Mouse (Mus musculus) adipocyte (in vitro differentiated cells): ENCODE measurements around the gene Snapin.

ENCODE experiments used
- DNase-seq: peaks from one replicate; pipeline ENCODE4 v3.0.0-alpha.2; 2016; ENCODE audit warnings: low spot score

Snapin gene

DNA sequence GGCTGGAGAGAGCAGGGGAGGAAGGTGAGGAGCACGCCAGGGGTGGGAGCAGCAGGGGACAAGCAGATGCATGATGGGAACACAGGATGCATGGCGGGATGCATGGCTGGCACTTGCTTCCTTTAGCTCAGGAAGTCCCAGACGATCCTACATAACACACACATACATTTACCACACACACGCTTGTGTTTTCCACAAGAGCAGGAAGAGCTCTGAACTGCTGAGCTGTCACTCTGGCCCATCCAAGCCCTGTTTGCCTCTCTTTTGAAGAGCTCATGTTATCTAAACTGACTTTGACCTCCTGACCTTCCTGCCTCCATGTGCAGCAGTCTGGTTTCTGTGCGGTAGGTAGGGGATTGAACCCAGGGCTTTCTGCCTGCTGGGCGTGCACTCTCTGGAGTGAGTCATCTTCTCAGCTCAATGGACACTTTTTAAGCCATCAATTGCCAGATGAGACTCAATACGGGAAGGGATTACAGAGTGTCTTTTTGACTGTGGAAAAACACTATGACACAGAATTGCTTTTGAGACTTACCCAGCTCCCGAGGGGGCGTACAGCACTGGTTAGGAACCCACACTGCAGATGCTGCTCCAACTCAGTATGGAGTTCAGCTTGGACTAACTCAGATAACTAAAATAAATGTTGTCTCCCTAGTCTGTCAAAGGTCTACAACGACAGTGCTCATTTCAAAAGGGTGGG is 39.3 kb downstream of the Snapin start:
- DNase-seq: peak; percentile 43

DNA sequence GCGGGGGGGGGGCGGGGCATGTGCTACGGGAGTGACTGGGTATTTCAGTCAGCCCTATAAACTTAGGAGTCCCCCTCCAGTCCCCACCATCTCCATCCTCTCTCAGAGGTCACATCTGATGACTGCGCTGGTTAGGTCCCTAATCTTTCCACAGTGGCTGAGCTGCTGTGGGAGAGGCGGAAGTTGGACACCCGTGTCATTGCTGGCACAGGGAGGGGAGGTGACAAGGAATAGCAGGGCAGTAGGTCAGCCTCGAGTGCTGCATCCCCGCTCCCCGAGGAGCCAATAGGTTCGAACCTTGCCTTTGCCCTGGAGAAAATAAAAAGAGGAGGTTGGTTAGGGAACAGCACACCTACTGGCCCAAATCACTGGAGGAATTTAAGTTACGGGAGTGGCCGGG is 40.0 kb downstream of the Snapin start:
- no peak for DNase-seq

DNA sequence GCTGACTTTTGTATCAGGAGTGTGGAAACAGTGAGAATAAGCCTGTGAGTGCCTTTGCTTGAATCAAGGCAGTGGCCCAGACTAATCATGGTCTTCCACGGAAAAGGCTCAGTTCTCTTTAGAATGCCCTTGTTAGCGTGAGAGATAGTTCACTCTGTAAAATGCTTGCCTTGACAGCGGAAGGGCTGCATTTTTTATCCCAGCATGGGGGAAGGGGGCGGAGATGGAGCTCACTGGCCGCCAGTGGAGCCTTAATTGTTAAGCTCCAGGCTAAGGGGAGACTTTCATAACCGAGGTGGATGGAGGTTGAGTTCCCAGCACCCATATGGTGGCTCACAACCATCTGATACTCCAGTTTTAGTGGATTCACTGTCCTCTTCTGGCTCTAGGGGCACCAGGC is 42.2 kb downstream of the Snapin start:
- DNase-seq: no peak

DNA sequence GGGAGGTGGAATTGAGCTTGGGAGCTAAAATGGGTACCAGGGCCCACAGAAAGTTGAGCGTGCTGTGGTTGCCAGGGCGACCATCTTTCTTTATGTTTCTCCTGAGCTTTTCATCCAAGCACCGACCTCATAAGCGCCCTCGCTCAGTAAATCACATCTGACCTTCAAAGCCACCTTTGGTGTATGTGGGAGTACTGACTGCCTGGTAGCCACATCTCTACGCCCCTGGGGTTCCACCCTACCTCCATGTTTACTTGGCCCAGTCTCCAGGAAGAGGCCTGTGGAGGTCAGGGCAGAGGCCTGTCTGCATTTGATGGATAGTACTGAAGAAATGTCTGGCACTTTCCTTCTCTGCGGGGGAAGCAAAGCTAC is 43.7 kb downstream of the Snapin start:
- no peak for DNase-seq

DNA sequence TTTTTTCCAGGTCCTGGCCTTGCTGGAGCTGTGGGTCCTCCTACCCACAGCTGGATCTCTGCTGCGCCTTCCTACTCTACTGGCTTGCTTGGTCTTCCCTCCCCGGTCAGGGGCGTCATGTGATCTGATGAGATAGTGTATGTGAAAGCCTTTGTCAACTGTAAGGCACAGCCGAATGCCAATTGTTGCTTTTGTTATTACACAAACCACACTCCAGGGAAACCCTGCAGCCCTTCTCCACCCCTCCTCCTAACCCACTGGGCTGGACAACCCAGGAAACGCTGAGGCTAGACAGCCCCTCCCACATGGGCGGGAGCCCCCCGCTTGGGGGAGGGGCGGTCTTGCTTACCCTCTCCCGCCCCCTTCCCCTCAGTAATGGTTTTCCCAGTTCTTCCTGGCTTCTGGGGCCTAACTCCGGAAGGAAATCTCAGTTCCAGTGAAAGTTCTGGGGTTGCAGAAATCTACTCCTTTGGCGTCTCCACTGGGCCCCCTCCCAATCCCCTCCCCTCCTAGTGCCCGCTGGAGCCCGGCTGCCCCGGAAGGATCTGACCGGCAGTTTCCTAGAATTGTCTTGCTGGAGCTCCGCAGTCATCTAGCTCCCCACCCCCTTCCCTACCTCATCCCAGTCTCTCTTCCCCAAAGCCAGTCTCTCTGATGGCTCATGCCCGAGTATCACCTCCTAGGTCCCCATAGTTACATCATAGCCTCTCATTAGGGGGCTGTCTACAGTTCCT is 44.3 kb downstream of the Snapin start:
- peak; percentile 86 for DNase-seq

DNA sequence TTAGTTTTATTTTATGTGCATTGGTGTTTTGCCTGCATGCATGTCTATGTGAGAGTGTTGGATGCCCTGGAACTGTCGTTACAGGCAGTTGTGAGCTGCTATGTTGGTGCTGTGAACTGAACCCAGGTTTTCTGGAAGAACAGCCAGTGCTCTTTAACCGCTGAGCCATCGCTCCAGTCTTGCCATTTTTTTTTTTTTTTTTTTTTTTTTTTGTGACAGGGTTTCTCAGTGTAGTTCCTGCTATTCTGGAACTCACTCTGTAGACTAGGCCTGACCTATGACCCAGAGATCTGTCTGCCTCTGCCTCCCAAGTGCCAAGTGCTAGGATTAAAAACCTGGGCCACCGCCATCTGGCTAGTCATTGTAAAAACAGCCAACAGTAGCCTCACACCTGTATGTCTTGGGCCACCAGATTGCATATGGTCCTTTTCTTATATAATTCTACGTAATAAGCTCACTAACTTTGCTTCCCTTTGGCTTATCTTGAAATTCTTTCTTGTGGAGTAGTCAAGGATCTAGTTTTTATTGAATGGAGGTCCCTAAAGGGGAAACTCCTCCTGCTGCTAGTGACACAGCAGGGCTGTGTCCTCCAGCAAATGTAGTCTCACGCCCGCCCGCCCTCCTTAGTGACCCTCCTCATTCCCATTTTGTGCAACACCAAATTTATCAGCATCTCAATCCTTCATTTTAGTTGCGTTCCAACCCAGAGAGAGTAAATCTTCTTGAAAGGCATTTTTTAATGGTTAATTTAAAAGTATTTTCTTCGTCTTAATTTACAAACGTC is 45.2 kb downstream of the Snapin start:
- DNase-seq: peak; percentile 50

DNA sequence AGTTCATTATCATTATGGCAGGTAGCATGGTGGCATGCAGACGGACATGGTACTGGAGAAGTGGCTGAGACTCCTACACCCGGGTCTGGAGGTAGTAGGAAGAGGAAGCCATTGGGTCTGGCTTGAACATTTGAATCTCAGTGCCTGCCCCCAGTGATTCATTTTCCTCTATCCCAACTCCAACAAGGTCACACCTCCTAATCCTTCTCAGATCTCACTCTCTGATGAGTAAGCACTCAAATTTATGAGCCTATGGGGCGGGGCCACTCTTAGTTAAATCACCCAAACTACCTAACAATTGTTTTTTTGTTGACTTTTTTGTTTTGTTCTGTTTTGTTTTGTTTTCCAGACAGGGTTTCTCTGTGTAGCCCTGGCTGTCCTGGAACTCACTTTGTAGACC is 46.9 kb downstream of the Snapin start:
- DNase-seq: no peak

DNA sequence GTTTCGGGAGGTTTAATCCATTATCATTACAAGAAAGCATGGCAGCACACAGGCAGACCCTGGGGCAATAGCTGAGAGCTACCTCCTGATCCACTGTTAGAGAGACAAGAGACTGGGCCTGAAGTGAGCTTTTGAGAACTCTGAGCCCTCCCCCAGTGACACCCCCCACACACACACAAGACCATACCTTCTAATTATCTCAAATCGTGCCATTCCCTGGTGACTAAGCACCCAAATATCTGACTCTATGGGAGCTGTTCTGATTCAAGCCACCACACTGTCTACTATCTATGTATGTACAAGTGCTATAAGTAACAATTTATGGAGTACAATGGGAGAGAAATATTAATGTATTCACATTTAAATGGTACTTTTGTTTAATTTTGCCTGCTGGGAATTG is 50.1 kb downstream of the Snapin start:
- DNase-seq: no peak
